Mouse (Mus musculus): ENCODE measurements at regions not wholly inside any gene's neighbourhood (a gene's known extent, or its start where the extent isn't known, plus 50 kb on each side); places are given as distances from the start of the nearest gene placed in this dataset.
A peak's percentile ranks its signal among the peaks of the same experiment; 100 is the strongest.

- TF ChIP-seq CTCF (IDR thresholded peaks at IDR 0.05; ENCODE audit: low read depth), result no peak
- peak; percentile 45 for ATAC-seq
- no peaks in the 10 kb centered on the region for H3K4me1 ChIP-seq (ENCODE audit: insufficient read depth)
- H3K9me3 ChIP-seq (ENCODE audit: low read length), result no peaks in the 10 kb centered on the region
- no peaks in the 10 kb centered on the region for H3K27me3 ChIP-seq (ENCODE audit: insufficient read depth, low read length)
- no peak overlapping the region for H3K9ac ChIP-seq
- H3K4me3 ChIP-seq (ENCODE audit: low read depth, low read length), result no peak overlapping the region
- H3K27ac ChIP-seq (ENCODE audit: low read depth, low read length), result peak overlapping the region; percentile 29; the same call in 1 of the 2 replicates
- 61% methylated on average over 15 of the region's 15 CpGs for WGBS
- no peak for DNase-seq
- H3K4me2 ChIP-seq (ENCODE audit: low read depth), result no peak overlapping the region
- H3K36me3 ChIP-seq (ENCODE audit: insufficient read depth), result no peaks in the 10 kb centered on the region
These were observed 205.8 kb upstream of the Zmiz1 start for GRCm38 (mm10) chr14:25253016-25253850.

GRCm38 (mm10) chr14:25263121-25263520 lies 195.9 kb upstream of the Zmiz1 start:
- Histone ChIP-seq H3K9me3 (ENCODE audit: low read length) (no peaks in the 10 kb centered on the region), H3K27ac (ENCODE audit: low read depth, low read length) (no peak overlapping the region), H3K36me3 (ENCODE audit: insufficient read depth) (no peaks in the 10 kb centered on the region), H3K4me3 (ENCODE audit: low read depth, low read length) (no peak overlapping the region), H3K9ac (no peak overlapping the region), H3K27me3 (ENCODE audit: insufficient read depth, low read length) (no peaks in the 10 kb centered on the region), H3K4me2 (ENCODE audit: low read depth) (no peak overlapping the region), H3K4me1 (ENCODE audit: insufficient read depth) (no peaks in the 10 kb centered on the region)
- TF ChIP-seq CTCF (IDR thresholded peaks at IDR 0.05; ENCODE audit: low read depth), result no peak
- no peak for ATAC-seq
- DNase-seq, result no peak
- WGBS, result 100% methylated on average over 1 of the region's 1 CpGs

- H3K27me3 ChIP-seq (ENCODE audit: insufficient read depth, low read length), result no peaks in the 10 kb centered on the region
- H3K4me2 ChIP-seq (ENCODE audit: low read depth), result no peak overlapping the region
- no peaks in the 10 kb centered on the region for H3K36me3 ChIP-seq (ENCODE audit: insufficient read depth)
- no peak overlapping the region for H3K9ac ChIP-seq
- H3K27ac ChIP-seq (ENCODE audit: low read depth, low read length), result no peak overlapping the region
- H3K4me3 ChIP-seq (ENCODE audit: low read depth, low read length), result no peak overlapping the region
- WGBS, result 24% methylated on average over 4 of the region's 4 CpGs
- H3K9me3 ChIP-seq (ENCODE audit: low read length), result no peaks in the 10 kb centered on the region
- no peaks in the 10 kb centered on the region for H3K4me1 ChIP-seq (ENCODE audit: insufficient read depth)
- TF ChIP-seq CTCF (IDR thresholded peaks at IDR 0.05; ENCODE audit: low read depth), result no peak
- DNase-seq (no peak), ATAC-seq (0 out of 2 replicates have a peak, but pooled peaks have one; percentile 38)
These were observed 192.1 kb upstream of the Zmiz1 start for GRCm38 (mm10) chr14:25266846-25267245.

DNA sequence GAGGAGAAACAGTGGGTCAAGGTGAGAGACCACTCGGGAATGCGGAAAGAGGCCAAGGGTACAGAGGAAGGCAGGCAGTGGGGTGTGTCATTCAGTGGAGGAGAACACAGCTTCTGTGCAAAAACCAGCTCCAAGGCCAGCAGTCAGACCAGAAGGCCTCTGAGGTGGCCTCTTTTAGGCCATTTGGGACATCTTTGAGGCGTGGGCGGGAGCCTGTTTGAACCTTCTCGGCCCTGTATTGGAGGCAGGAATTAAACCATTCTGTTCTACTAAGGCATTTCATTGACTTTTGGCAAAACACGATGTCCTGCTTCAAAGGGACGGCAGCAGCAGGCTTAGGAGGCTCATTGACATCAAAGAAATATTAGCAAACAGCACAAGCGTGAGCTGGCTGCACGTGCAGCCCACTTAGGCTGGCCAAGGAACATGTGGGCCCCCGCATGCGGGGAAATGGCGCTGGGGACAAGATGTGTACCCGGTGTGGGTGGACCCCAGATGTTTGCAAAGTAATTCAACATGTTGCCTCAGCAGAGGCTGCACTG lies 190.8 kb upstream of the Zmiz1 start:
- no peaks in the 10 kb centered on the region for H3K4me1 ChIP-seq (ENCODE audit: insufficient read depth)
- H3K27ac ChIP-seq (ENCODE audit: low read depth, low read length), result no peak overlapping the region
- H3K27me3 ChIP-seq (ENCODE audit: insufficient read depth, low read length), result no peaks in the 10 kb centered on the region
- TF ChIP-seq CTCF (IDR thresholded peaks at IDR 0.05; ENCODE audit: low read depth), result no peak
- DNase-seq (no peak), ATAC-seq (no peak)
- no peak overlapping the region for H3K4me3 ChIP-seq (ENCODE audit: low read depth, low read length)
- 74% methylated on average over 13 of the region's 13 CpGs for WGBS
- no peak overlapping the region for H3K4me2 ChIP-seq (ENCODE audit: low read depth)
- no peak overlapping the region for H3K9ac ChIP-seq
- no peaks in the 10 kb centered on the region for H3K9me3 ChIP-seq (ENCODE audit: low read length)
- H3K36me3 ChIP-seq (ENCODE audit: insufficient read depth), result no peaks in the 10 kb centered on the region

- 14% methylated on average over 11 of the region's 11 CpGs for WGBS
- TF ChIP-seq CTCF (IDR thresholded peaks at IDR 0.05; ENCODE audit: low read depth), result no peak
- no peaks in the 10 kb centered on the region for H3K4me1 ChIP-seq (ENCODE audit: insufficient read depth)
- no peak overlapping the region for H3K4me2 ChIP-seq (ENCODE audit: low read depth)
- H3K36me3 ChIP-seq (ENCODE audit: insufficient read depth), result no peaks in the 10 kb centered on the region
- ATAC-seq (peak; percentile 63), DNase-seq (no peak)
- H3K27ac ChIP-seq (ENCODE audit: low read depth, low read length), result no peak overlapping the region
- no peak overlapping the region for H3K9ac ChIP-seq
- no peaks in the 10 kb centered on the region for H3K9me3 ChIP-seq (ENCODE audit: low read length)
- no peak overlapping the region for H3K4me3 ChIP-seq (ENCODE audit: low read depth, low read length)
- no peaks in the 10 kb centered on the region for H3K27me3 ChIP-seq (ENCODE audit: insufficient read depth, low read length)
These were observed 188.6 kb upstream of the Zmiz1 start for GRCm38 (mm10) chr14:25270227-25270876.

DNA sequence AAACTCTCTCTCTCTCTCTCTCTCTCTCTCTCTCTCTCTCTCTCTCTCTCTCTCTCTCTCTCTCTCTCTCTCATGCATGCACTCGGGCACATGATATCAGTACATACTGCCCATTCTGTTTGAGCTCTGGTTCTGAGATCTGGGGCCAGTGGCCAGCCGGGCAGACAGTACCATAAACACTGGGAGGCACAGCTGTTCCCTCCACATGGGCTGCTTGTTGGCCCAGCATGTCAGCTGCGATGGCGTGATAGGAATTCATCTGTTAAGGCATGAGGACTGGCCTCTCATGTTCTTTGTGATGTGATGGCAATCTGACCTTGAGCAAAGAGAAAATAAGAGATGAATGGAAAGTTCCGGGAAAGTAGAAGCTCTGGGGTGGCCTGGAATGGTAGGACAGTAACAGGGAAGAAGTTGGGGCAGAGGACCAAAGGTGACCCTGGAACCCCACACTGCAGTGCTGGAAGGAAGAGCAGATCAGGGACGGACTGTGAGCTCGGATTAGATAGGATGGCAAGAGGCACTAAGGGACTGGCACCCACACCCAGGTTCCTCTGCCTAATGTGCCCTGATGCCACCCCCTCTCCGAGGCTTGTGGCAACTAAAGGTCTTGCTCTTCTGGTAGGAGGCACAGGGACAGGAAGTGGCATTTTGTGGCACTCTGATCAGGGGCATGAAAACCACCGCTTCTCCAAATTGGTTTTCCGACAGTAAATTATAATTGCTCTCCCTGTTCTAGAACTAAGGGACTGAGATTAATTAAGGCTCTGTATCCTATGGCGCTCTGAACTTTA lies 186.4 kb upstream of the Zmiz1 start:
- DNase-seq, result no peak
- ATAC-seq, result no peak; the same call in 1 of the 2 replicates
- Histone ChIP-seq H3K4me2 (ENCODE audit: low read depth) (no peak overlapping the region), H3K4me1 (ENCODE audit: insufficient read depth) (no peaks in the 10 kb centered on the region), H3K27me3 (ENCODE audit: insufficient read depth, low read length) (no peaks in the 10 kb centered on the region), H3K9me3 (ENCODE audit: low read length) (no peaks in the 10 kb centered on the region), H3K9ac (no peak overlapping the region), H3K4me3 (ENCODE audit: low read depth, low read length) (no peak overlapping the region), H3K27ac (ENCODE audit: low read depth, low read length) (no peak overlapping the region), H3K36me3 (ENCODE audit: insufficient read depth) (no peaks in the 10 kb centered on the region)
- no peak for TF ChIP-seq CTCF (IDR thresholded peaks at IDR 0.05; ENCODE audit: low read depth)
- WGBS, result 61% methylated on average over 11 of the region's 11 CpGs

Measured in forebrain, postnatal 0 days (tissue).